Mouse (Mus musculus): ENCODE measurements around the gene Noct.
"Not testable (repeated sequence)": the region's sequence is repeated elsewhere in the genome, so short reads cannot be mapped to it uniquely, and the experiment has no call there.

The Noct gene

GRCm38 (mm10) chr3:51208633-51209032 lies 15.6 kb upstream of the Noct start:
- DNase-seq, result no peak

- DNase-seq, result no peak
These were observed 14.5 kb upstream of the Noct start for GRCm38 (mm10) chr3:51209503-51210314.

GRCm38 (mm10) chr3:51210485-51210884 lies 13.8 kb upstream of the Noct start:
- DNase-seq, result no peak

GRCm38 (mm10) chr3:51213111-51213510 lies 11.1 kb upstream of the Noct start:
- DNase-seq, result no peak

- no peak for DNase-seq
These were observed 8.6 kb upstream of the Noct start for GRCm38 (mm10) chr3:51215681-51216080.

- DNase-seq, result not testable (repeated sequence)
These were observed 7.9 kb upstream of the Noct start for GRCm38 (mm10) chr3:51216351-51216750.

GRCm38 (mm10) chr3:51218385-51218784 lies 5.9 kb upstream of the Noct start:
- DNase-seq, result not testable (repeated sequence)

- no peak for DNase-seq
These were observed 5.0 kb upstream of the Noct start for GRCm38 (mm10) chr3:51219213-51219612.

- no peak for DNase-seq
These were observed 3.4 kb upstream of the Noct start for GRCm38 (mm10) chr3:51220846-51221245.

- DNase-seq, result no peak
These were observed 2.4 kb upstream of the Noct start for GRCm38 (mm10) chr3:51221847-51222246.

- peak; percentile 35 for DNase-seq
These were observed 1.9 kb upstream of the Noct start for GRCm38 (mm10) chr3:51222302-51222701.

GRCm38 (mm10) chr3:51222834-51223460 lies 1.3 kb upstream of the Noct start:
- peak; percentile 35 for DNase-seq

GRCm38 (mm10) chr3:51223556-51223955 lies 691 bp upstream of the Noct start:
- peak; percentile 32 for DNase-seq

- DNase-seq, result no peak
These were observed 1.0 kb downstream of the Noct start for GRCm38 (mm10) chr3:51225226-51225750.

GRCm38 (mm10) chr3:51225979-51226378 lies 1.7 kb downstream of the Noct start:
- DNase-seq, result peak; percentile 51

GRCm38 (mm10) chr3:51226601-51227000 lies 2.4 kb downstream of the Noct start:
- DNase-seq, result no peak

GRCm38 (mm10) chr3:51228038-51228820 lies 4.0 kb downstream of the Noct start:
- DNase-seq, result no peak

- no peak for DNase-seq
These were observed 4.6 kb downstream of the Noct start for GRCm38 (mm10) chr3:51228821-51229205.

- DNase-seq, result no peak
These were observed 5.0 kb downstream of the Noct start for GRCm38 (mm10) chr3:51229226-51229625.

GRCm38 (mm10) chr3:51230146-51230835 lies 6.0 kb downstream of the Noct start:
- no peak for DNase-seq

GRCm38 (mm10) chr3:51230886-51231285 lies 6.6 kb downstream of the Noct start:
- DNase-seq, result no peak

- DNase-seq, result no peak
These were observed 7.3 kb downstream of the Noct start for GRCm38 (mm10) chr3:51231499-51231898.

Measured in cerebellum, adult 9-11 months (tissue).